Mouse (Mus musculus) testis, adult 2 months (tissue): Measurements from ENCODE around the gene Alg9.

ENCODE experiments used
- CTCF ChIP-seq: fragments of 200-500 bp; IDR thresholded peaks from 2 replicates; pipeline ENCODE4 v1.5.1; 2012; ENCODE audit warnings: low read depth, mild to moderate bottlenecking, inconsistent platforms, low read length, moderate library complexity; ENCODE audit not compliant: control insufficient read depth, insufficient read depth, insufficient replicate concordance
- POLR2A ChIP-seq: fragments of 200-500 bp; IDR thresholded peaks from 2 replicates; pipeline ENCODE4 v1.6.1; 2012; ENCODE audit warnings: low read depth, mild to moderate bottlenecking, inconsistent platforms, low read length, moderate library complexity; ENCODE audit not compliant: control insufficient read depth

GRCm38 (mm10) chr9:50740867-50741784 lies 33.7 kb upstream of the Alg9 start:
- TF ChIP-seq POLR2A (no peak), CTCF (no peak)
